Mouse (Mus musculus) lung, embryonic 15.5 days (tissue): ENCODE data around the gene Cryba4. TPM values are rescaled to one million over a fixed set of nuclear protein-coding genes. Genes with fewer than 3 reads are reported as not detected.

Experiments
- ATAC-seq: fragments of 200-750 bp; cut with Nextera tagmentation; 2 replicates; pipeline ENCODE4 v1.8.0; 2017; ENCODE audit warnings: moderate number of reproducible peaks, borderline replicate concordance; ENCODE audit not compliant: low FRiP score, low TSS enrichment; ENCODE audit errors: extremely low read depth
- H3K27ac ChIP-seq: fragments of 300-500 bp; sonication (generic); 2 replicates; pipeline ENCODE4 v1.5.1; 2015; ENCODE audit warnings: moderate library complexity, mild to moderate bottlenecking, inconsistent platforms
- H3K27me3 ChIP-seq: fragments of 300-500 bp; sonication (generic); 2 replicates; pipeline ENCODE4 v1.6.1; 2015; ENCODE audit warnings: inconsistent platforms
- H3K36me3 ChIP-seq: fragments of 300-500 bp; sonication (generic); 2 replicates; pipeline ENCODE4 v1.6.1; 2015; ENCODE audit warnings: inconsistent platforms
- H3K4me1 ChIP-seq: fragments of 300-500 bp; sonication (generic); 2 replicates; pipeline ENCODE4 v1.6.1; 2015; ENCODE audit warnings: inconsistent platforms
- H3K4me2 ChIP-seq: fragments of 300-500 bp; sonication (generic); 2 replicates; pipeline ENCODE4 v1.6.1; 2015; ENCODE audit warnings: inconsistent platforms, mild to moderate bottlenecking, moderate library complexity
- H3K4me3 ChIP-seq: fragments of 300-500 bp; sonication (generic); 2 replicates; pipeline ENCODE4 v1.5.1; 2015; ENCODE audit warnings: mild to moderate bottlenecking, inconsistent platforms
- H3K9ac ChIP-seq: fragments of 300-500 bp; sonication (generic); 2 replicates; pipeline ENCODE4 v1.6.1; 2015; ENCODE audit warnings: inconsistent platforms
- H3K9me3 ChIP-seq: fragments of 300-500 bp; sonication (generic); 2 replicates; pipeline ENCODE4 v1.6.1; 2016; ENCODE audit warnings: inconsistent platforms
- WGBS: fragments of 180-500 bp; shearing (Covaris S2); methylation state at CpG from one replicate; pipeline ENCODE4 v1.1.7; 2015; 5-methylcytosine and 5-hydroxymethylcytosine counted together
- polyA plus RNA-seq: library from polyadenylated mRNA; unstranded; fragments of >200 nt; fragmentation: Nextera tagmentation; extraction: Ambion mirVana; gene quantifications from 2 replicates; pipeline ENCODE4 v1.2.1, GENCODE M21; 2015

Cryba4 gene
- polyA plus RNA-seq, 1 experiment from 2014 or later, result 1.6 TPM

DNA sequence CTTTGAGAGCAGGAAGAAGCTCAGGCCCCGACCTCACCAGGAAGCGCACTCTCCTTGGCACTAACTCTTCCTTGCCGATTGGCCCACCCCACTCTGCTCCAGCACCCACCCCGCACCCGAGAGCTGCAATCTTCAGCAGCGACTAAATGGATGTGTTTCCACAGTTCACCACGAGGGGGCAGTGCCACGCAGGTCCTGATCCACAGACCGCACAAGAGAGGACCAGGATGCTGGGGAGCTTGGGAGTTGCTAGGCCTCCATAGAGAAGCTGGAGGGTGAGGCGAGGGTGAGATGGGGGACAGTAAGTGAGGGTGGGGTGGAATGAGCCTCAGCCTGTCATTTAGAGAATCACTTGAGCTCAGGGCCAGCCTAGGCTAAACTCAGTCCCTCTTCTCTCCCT is 11.6 kb downstream of the Cryba4 start:
- WGBS, result 2% methylated on average over 10 of the region's 10 CpGs
- Histone ChIP-seq H3K9ac (no peak overlapping the region), H3K9me3 (no peaks in the 10 kb centered on the region), H3K36me3 (no peaks in the 10 kb centered on the region), H3K4me2 (peak overlapping the region; percentile 28), H3K27ac (no peak overlapping the region), H3K4me1 (no peaks in the 10 kb centered on the region), H3K4me3 (no peak overlapping the region), H3K27me3 (0 out of 2 replicates have a peak, but pooled peaks cover 8% of the 10 kb centered on the region)
- ATAC-seq, result peak; percentile 71

DNA sequence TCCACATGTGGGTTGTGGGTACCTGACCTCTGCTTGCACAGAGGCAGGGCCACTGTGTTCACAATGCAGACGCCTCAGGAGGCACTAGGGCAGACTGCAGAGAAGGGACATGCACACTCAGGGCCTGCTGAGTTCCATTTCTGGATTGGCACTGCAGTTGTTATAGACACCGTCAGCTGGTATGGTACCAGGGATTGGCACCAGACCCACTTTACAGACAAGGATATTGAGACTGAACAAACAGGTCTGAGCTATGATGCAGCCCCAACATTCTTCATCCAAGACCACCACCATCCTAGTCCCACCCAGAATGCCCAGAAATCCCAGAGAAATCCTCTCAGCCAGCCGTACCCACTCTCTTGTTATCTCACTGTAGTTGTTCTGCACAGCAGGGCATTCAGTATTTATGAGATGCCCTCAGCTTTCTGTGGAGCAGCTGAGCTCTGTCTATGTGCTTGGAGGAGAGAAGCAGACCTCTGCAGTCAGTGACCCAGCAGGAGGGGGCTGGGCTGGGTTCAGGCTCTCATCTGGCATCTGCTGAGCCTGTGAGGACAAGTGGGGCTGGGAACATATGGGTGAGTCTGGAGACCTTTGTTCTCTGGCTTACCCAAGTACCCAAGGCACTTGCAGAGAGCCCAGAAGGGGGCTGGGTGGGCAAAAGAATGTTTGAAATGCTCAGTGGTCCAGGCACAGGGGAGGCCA is 13.4 kb downstream of the Cryba4 start:
- no peak for ATAC-seq
- Histone ChIP-seq H3K4me1 (no peaks in the 10 kb centered on the region), H3K4me3 (no peak overlapping the region), H3K36me3 (no peaks in the 10 kb centered on the region), H3K9me3 (no peaks in the 10 kb centered on the region), H3K27me3 (0 out of 2 replicates have a peak, but pooled peaks cover 8% of the 10 kb centered on the region), H3K4me2 (no peak overlapping the region), H3K9ac (no peak overlapping the region), H3K27ac (no peak overlapping the region)
- 55% methylated on average over 3 of the region's 3 CpGs for WGBS

DNA sequence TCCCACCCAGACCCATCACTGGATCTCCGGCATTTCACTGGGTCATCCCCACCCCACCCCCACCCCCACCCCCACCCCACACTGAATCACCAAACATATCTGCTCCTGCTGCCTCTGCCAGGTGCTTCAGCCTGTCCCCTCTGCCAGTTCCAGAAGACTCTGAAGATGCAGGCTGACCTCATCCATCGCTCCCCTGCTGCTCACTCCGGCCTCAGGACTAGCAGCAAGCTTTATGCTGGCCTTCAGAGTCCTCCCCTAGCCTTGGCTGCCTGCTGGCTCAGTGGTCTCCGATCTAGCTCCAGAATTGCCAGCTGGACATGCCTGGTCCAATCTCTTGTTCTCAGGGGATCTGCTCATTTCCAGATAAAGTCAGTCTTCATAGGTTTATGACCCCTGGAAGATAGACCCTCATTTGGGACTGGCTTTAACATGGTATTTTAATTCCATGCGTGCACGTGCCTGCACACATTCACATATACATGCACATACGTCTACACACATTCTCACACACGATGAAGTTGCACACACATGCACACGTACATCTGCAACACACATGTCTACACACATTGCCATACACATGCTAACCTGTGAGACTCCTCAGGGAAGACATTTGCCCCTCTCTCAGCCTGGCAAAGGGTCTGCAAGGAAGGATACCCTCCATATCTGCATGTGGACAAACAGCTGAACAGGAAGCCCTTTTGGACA is 14.3 kb downstream of the Cryba4 start:
- WGBS, result 56% methylated on average over 9 of the region's 9 CpGs
- H3K36me3 ChIP-seq, result no peaks in the 10 kb centered on the region
- no peak overlapping the region for H3K4me3 ChIP-seq
- no peak for ATAC-seq
- H3K27ac ChIP-seq, result no peak overlapping the region
- no peak overlapping the region for H3K9ac ChIP-seq
- no peaks in the 10 kb centered on the region for H3K9me3 ChIP-seq
- H3K27me3 ChIP-seq, result 0 out of 2 replicates have a peak, but pooled peaks cover 8% of the 10 kb centered on the region
- no peaks in the 10 kb centered on the region for H3K4me1 ChIP-seq
- no peak overlapping the region for H3K4me2 ChIP-seq

- Histone ChIP-seq H3K36me3 (no peaks in the 10 kb centered on the region), H3K4me2 (no peak overlapping the region), H3K4me1 (no peaks in the 10 kb centered on the region), H3K9ac (no peak overlapping the region), H3K27ac (no peak overlapping the region), H3K9me3 (no peaks in the 10 kb centered on the region), H3K27me3 (0 out of 2 replicates have a peak, but pooled peaks cover 8% of the 10 kb centered on the region), H3K4me3 (no peak overlapping the region)
- WGBS, result 6% methylated on average over 16 of the region's 16 CpGs
- ATAC-seq, result no peak
These were observed 14.9 kb downstream of the Cryba4 start for GRCm38 (mm10) chr5:112237439-112237838.

GRCm38 (mm10) chr5:112236631-112237030 is 15.7 kb downstream of the Cryba4 start:
- no peak for ATAC-seq
- H3K4me3 ChIP-seq, result no peak overlapping the region
- H3K27ac ChIP-seq, result no peak overlapping the region
- 77% methylated on average over 2 of the region's 2 CpGs for WGBS
- no peaks in the 10 kb centered on the region for H3K4me1 ChIP-seq
- H3K9me3 ChIP-seq, result no peaks in the 10 kb centered on the region
- no peak overlapping the region for H3K4me2 ChIP-seq
- H3K9ac ChIP-seq, result no peak overlapping the region
- H3K36me3 ChIP-seq, result no peaks in the 10 kb centered on the region
- 0 out of 2 replicates have a peak, but pooled peaks cover 8% of the 10 kb centered on the region for H3K27me3 ChIP-seq

GRCm38 (mm10) chr5:112235806-112236205 is 16.5 kb downstream of the Cryba4 start:
- Histone ChIP-seq H3K27me3 (peaks cover 14% of the 10 kb centered on the region; the same call in 1 of the 2 replicates), H3K9me3 (no peaks in the 10 kb centered on the region), H3K4me1 (no peaks in the 10 kb centered on the region), H3K9ac (no peak overlapping the region), H3K36me3 (no peaks in the 10 kb centered on the region), H3K4me3 (no peak overlapping the region), H3K27ac (no peak overlapping the region), H3K4me2 (no peak overlapping the region)
- no peak for ATAC-seq
- WGBS, result 58% methylated on average over 5 of the region's 5 CpGs

DNA sequence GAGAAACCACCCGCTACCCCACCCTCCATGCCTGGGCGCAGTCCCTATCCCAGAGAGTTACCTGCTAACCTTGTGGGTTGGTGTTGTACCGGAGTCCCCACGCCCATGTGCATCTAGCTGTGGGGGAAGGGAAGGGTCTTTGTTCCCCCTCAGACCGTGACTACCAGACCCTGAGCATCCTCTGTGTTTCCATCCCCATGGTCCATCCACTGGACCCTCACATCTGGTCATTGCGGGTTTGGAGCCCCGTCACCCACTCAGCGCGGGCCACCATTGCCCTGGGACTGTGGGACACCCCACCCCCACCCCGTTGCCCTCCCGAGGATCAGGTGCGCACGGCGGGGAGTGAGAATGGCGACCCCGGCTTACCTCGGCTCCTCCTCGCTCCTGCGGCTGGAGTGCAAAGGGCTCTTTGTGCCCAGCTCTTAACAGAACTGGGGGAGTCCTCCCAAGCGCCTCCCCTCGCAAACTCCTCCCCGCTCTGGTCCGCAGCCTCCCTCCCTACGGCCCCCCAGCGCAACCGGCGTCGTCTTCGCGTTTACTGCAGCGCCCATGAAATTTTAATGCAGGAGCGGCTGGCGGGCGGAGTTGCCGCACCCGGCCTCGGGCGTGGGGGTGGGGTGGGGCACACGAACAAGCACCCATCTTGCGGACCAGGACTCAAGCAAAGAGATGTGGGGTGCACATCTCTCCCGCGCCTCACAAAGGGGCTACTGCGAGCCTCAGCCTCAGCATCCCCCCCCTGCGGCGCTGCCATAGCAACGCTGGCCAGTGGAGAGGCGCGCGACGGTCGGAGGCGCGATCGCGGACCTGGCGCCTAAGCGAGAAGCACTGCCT is 23.9 kb downstream of the Cryba4 start:
- peaks cover 68% of the 10 kb centered on the region for H3K27me3 ChIP-seq

DNA sequence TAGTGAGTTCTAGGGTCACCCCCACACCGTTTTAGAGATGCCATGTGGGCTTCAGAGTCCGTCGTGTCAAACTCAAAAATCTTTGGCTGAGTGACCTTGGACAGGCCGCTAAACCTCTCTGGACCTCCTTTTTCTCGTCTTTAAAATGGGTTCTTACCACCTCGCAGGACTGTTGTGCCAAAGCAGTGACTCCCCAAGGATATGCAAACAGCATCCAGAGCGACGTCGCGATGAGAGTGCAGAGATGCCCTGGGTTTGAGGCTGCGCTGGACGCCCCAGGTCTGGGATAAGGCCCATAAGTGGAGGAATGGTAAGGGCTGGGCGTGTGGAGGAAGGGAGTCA is 24.4 kb downstream of the Cryba4 start:
- Histone ChIP-seq H3K27me3 (peaks cover 68% of the 10 kb centered on the region), H3K9ac (no peak overlapping the region), H3K4me1 (peaks cover 14% of the 10 kb centered on the region), H3K4me3 (0 out of 2 replicates have a peak overlapping the region, but pooled peaks have one; percentile 12), H3K36me3 (no peaks in the 10 kb centered on the region), H3K9me3 (no peaks in the 10 kb centered on the region), H3K27ac (no peak overlapping the region), H3K4me2 (peak overlapping the region; percentile 50)
- WGBS, result 3% methylated on average over 13 of the region's 13 CpGs
- ATAC-seq, result no peak

More for the DNA sequence above, 23.9 kb downstream of the Cryba4 start:
- WGBS, result under 1% methylated on average over 55 of the region's 57 CpGs
- Histone ChIP-seq H3K4me2 (peak overlapping the region; percentile 50), H3K9ac (no peak overlapping the region), H3K4me1 (peaks cover 14% of the 10 kb centered on the region), H3K36me3 (no peaks in the 10 kb centered on the region), H3K4me3 (peak overlapping the region; percentile 25), H3K27ac (no peak overlapping the region), H3K9me3 (no peaks in the 10 kb centered on the region)
- no peak; the same call in 1 of the 2 replicates for ATAC-seq

DNA sequence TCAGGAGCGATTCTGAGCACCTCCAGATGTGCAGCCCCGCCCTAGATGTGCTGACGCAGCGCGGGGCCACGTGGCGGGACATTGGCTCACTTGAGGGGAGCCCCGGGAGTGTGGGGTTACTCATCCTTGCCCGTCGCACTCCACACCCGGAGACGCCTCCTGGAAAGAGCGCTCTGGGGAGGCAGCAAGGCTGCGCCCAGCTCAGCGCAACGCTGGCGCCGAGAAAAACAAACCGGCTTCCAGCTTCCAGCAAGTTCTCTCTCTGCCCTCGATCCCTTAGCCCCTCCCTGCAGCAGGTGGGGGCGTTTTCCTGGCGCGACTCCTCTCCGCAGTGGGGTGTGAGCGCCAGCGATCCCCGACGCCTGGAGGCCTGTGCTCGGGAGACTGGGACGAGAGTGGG is 25.0 kb downstream of the Cryba4 start:
- ATAC-seq, result no peak
- Histone ChIP-seq H3K9me3 (no peaks in the 10 kb centered on the region), H3K4me1 (peaks cover 14% of the 10 kb centered on the region), H3K27ac (no peak overlapping the region), H3K4me2 (peak overlapping the region; percentile 39), H3K9ac (no peak overlapping the region), H3K36me3 (no peaks in the 10 kb centered on the region), H3K27me3 (peaks cover 68% of the 10 kb centered on the region), H3K4me3 (peak overlapping the region; percentile 12)
- under 1% methylated on average over 30 of the region's 30 CpGs for WGBS

GRCm38 (mm10) chr5:112225591-112225990 is 26.7 kb downstream of the Cryba4 start:
- no peaks in the 10 kb centered on the region for H3K36me3 ChIP-seq
- H3K27ac ChIP-seq, result no peak overlapping the region
- H3K4me2 ChIP-seq, result no peak overlapping the region
- peaks cover 60% of the 10 kb centered on the region for H3K27me3 ChIP-seq
- H3K4me3 ChIP-seq, result no peak overlapping the region
- H3K9ac ChIP-seq, result no peak overlapping the region
- WGBS, result 80% methylated on average over 6 of the region's 6 CpGs
- H3K9me3 ChIP-seq, result no peaks in the 10 kb centered on the region
- no peak for ATAC-seq
- H3K4me1 ChIP-seq, result peaks cover 14% of the 10 kb centered on the region

GRCm38 (mm10) chr5:112220203-112220602 is 32.1 kb downstream of the Cryba4 start:
- Histone ChIP-seq H3K27ac (no peak overlapping the region), H3K4me2 (no peak overlapping the region), H3K4me3 (no peak overlapping the region), H3K36me3 (no peaks in the 10 kb centered on the region), H3K9me3 (no peaks in the 10 kb centered on the region), H3K27me3 (peaks cover 7% of the 10 kb centered on the region; the same call in 1 of the 2 replicates), H3K9ac (no peak overlapping the region), H3K4me1 (peaks cover 12% of the 10 kb centered on the region)
- no peak for ATAC-seq
- WGBS, result 48% methylated on average over 8 of the region's 8 CpGs
